Mouse (Mus musculus): Measurements from ENCODE around the gene Dlx1. TPM values are rescaled to one million over a fixed set of nuclear protein-coding genes. Genes with fewer than 3 reads are reported as not detected.

Dlx1 gene
- not detected for total RNA-seq (2023)

DNA sequence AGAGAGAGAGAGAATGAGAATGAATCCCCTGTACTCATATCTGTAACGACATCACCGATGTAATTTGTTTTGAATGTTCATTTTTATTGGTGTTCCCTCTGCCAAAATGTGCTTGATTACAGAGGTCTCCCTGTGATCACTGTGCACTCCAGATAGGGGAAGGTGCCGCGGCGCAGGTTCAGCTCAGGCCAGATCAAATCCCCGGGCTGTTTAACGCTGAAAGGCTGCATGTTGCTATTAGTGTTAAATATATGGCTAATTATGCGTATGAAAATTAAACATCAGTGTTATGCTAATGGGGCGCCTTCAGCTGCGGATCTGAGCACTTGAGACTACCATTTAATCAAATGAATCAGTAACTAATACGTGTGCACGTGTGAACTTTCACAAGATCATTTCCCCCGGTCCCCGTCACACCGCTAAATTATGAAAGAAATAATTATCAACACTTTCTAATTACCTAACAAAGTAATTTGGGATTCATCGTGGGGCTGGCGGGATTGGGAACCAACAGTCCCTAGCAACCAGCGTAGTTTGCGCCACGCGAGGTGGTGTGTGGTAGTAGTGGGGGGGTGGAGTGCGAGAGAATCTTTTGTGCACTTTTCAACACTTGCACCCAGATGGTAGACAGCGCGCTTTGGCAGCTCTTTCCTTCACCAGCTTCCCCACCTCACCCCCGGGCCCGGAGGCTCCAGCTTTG is at the start of gene Dlx1:
TSS of gene Dlx1 (plus strand) at position 100 of the 700 bp plus-strand sequence.

GRCm38 (mm10) chr2:71546640-71547071 is 18.7 kb downstream of the Dlx1 start, which contains the start of gene Dlx2:
Gene Dlx2, minus strand, starts transcription at chr2:71546754.

Other genes starting within 250 kb of the Dlx1 start
- 10 to 100 TPM; 56.8 to 63.4 TPM for gene Slc25a12, start 160.4 kb upstream of the Dlx1 start, total RNA-seq (2023)
- 10 to 100 TPM; 30.8 to 34.1 TPM for gene Hat1, start 139.2 kb upstream of the Dlx1 start, total RNA-seq (2023)
- gene Metap1d, start 74.8 kb upstream of the Dlx1 start, total RNA-seq (2023): 10 to 100 TPM; 10.9 to 11.8 TPM
- gene Dlx2, start 18.6 kb downstream of the Dlx1 start, total RNA-seq (2023): not detected
- 10 to 100 TPM; 22.1 to 27.7 TPM for gene Itga6, start 217.5 kb downstream of the Dlx1 start, total RNA-seq (2023)